Mouse (Mus musculus) kidney, adult 2 months (tissue): ENCODE measurements around the gene Srpk2.

Source experiments
- CTCF ChIP-seq: fragments of 200-500 bp; conservative IDR thresholded peaks from 2 replicates; pipeline ENCODE4 v1.5.1; 2011; ENCODE audit warnings: low read depth, mild to moderate bottlenecking, control low read depth, low read length, moderate library complexity, mixed read lengths; ENCODE audit not compliant: insufficient read depth, insufficient read length
- POLR2A ChIP-seq: fragments of 200-500 bp; IDR thresholded peaks from one replicate; pipeline ENCODE4 v1.6.1; 2011; ENCODE audit warnings: low read depth, low read length, control low read depth

DNA sequence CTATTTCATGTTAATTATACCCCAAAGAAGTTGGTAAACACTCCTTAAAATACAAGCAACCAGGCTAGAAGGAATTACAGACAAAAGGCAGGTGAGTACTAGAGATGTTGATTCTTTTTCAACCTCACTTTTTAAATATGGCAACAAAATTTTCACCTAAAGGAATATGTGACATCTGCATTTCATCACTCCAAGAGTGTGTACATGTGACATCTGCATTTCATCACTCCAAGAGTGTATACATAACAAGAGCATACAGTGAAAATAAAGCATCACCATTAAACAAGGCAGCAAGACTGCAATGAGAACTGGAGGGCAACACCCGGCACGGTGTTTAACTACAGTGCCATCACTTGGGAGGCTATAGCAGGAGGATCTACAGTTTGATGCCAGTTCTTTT lies 23.2 kb downstream of the Srpk2 start:
- TF ChIP-seq CTCF (no peak), POLR2A (no peak)
